Mouse (Mus musculus) spleen, embryonic (tissue): Measurements from ENCODE around the gene 1810009A15Rik.

ENCODE experiments used
- CTCF ChIA-PET: fragments of 350-600 bp; sonication (Branson Sonifier 250); formaldehyde crosslinking; loops from one replicate; lab custom pipeline; 2022; lab: Charles Lee

Gene 1810009A15Rik

DNA sequence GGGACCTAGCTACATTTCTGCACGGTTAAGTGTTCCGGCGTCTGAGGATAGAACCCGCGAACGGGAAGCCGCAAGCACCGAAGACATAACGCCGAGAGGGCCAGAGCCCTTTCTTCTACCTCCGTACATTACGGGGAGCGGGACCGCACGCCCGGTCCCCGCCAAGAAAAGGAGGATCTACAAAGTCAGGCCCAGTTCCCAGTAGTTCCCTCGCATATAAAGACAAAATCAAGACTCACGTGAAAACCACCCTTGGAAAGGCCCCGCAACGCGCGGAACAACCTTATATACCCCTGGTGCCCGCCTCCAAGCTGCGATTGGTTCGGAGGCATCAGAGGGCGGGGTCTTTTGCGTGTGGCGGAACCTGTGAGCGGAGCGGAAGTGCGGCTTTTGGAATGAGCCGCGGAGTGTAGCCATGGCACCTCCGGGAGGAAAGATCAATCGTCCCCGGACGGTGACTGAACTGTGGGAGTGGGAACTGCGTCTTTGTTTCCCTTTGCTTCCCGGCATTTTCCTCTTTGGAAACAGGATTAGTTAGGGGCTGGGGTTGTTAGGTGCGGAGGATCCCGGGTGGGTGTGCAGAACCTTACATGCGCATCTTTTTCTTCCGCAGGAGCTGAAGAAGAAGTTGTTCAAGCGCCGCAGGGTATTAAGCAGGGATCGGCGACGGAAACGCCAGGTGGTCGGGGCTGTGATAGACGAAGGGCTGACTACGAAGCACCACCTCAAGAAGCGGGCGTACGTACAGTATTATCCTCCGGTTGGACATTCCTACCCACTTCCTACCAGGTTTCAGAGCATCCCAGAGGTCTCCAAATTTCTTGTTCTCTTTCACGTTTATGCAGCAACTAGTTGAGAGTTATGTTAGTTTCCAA lies at the start of gene 1810009A15Rik, which contains the start of gene Gm49416:
1810009A15Rik (plus strand) TSS at position 343 of the 875 bp plus-strand sequence.
Gm49416 (plus strand) TSS at position 416 of the 875 bp plus-strand sequence.
- CTCF ChIA-PET: interaction anchor here (0.5 to 0.6 kb wide), 3 partner anchors 16 to 1842 kb away, joined by 3 to 8 read pairs (median 6); no protein-coding TSS in a partner anchor

DNA sequence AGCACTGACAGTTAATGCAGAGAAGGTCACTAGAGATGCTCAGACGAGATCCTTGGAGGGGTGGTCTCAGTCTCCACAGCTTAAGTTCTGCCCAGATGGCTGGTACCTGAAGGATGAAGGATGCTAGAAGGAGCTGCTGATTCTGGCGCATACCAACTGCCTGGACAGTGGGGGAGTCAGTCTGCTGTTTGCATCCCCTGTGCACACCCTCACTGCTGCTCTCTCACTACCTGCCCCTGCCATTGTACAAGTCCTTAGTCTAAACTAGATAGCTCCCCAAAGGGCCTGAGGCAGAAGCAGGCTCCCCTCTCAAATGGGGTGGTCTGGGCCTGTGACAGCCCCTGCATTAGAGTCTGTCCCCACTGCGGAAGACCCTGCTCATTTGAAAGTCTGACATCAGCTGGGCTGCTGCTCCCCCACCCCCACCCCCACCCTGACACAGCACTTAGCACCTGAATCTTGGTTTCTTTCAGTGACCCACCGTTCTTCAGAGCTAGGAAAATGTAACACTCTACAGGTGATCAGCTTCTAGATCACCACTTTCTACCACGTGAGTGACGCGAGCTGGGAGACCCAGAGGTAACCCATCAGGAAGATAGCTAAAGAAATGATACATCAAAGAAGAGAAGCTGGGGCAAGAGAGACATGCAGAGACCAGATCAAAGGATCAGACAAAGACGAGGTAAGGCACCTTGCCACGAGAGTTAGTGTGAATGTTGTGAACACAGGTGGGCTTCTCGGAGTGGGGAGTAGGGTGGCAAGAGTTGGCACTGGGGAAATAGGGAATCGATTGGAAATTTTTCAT lies 49.3 kb upstream of the 1810009A15Rik start, which contains the start of gene Gng3:
Gng3 (minus strand) TSS at position 92 of the 805 bp plus-strand sequence.
- CTCF ChIA-PET: interaction anchor here (0.5 to 1.0 kb wide), 6 partner anchors 21 to 215 kb away, joined by 3 to 9 read pairs (median 5); partner anchors contain the start of gene Ubxn1

DNA sequence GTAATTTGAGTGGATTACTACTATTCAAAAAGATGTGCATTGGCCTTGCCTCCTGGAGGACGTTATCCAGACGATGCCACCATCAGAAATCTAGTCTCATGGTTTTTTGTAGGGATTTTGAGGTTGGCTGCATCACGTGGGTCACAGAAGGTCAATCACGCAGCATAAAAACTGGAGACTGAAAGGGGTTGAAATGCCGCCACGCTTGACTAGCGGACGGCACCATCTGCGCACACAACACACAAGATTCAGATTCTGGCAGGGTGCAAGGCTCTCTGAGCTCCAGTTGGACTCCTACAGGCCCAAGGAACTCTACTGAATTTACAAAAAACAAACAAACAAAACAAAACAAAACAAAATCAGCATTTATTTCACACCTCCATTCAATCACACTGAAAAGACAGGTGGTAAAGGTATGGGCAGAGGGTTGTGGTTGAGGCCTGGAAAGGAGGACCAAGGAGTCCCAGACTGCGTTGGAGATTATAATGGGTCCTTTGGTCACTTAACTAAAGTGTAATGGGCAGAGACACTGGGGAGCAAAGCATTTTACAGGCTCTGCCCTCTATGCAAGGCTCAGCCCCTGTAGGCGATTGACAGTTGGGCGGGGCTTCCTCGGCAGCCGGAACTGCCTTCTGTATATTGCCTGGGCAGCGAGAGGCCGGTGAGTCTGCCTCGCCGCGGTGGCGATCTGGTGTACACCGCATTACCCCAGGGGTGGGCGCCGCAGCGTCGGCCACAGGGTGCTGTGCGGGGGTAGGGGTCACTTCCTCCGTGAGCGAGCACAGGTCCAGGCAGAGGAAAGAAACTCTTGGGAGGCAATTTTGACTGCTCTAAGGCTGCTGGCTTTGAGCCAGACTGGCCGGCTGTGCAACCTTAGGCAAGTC lies 48.5 kb upstream of the 1810009A15Rik start:
- CTCF ChIA-PET: interaction anchor here (0.5 to 0.6 kb wide), 3 partner anchors 47 to 214 kb away, joined by 4 to 9 read pairs (median 4); no protein-coding TSS in a partner anchor

DNA sequence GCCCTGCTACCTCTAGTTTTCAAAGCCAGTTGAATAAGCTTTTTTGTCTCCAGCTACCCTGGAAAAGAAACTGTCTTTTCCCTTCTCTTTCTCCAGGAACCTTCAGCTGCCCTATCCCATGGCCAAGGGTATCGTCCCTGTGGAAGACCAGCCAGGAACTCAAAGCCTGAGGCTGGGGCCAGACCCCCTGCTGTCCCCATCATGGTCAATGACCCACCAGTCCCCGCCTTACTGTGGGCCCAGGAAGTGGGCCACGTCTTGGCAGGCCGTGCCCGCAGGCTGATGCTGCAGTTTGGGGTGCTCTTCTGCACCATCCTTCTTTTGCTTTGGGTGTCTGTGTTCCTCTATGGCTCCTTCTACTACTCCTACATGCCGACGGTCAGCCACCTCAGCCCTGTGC lies 47.6 kb upstream of the 1810009A15Rik start:
- CTCF ChIA-PET: interaction anchor here (0.5 kb wide), 1 partner anchor 155 kb away, joined by 4 read pairs; no protein-coding TSS in a partner anchor

DNA sequence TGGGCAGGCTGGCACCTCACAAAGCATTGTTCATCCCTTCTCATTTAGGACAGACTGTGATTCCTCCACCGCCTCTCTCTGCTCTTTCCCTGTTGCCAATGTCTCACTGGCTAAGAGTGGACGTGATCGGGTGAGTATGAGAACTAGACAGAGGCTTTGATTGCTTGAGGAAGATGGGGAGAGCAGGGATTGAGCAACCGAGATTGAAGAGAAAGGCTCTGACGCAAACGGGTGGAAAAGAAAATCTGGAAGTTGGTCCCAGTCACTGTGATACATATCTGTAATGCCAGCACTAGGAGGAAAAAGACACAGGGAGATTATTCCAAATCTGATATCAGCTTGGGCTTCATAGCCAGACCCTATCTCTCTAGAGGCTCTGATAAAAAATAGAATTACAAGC lies 45.7 kb upstream of the 1810009A15Rik start:
- CTCF ChIA-PET: no interaction called here

DNA sequence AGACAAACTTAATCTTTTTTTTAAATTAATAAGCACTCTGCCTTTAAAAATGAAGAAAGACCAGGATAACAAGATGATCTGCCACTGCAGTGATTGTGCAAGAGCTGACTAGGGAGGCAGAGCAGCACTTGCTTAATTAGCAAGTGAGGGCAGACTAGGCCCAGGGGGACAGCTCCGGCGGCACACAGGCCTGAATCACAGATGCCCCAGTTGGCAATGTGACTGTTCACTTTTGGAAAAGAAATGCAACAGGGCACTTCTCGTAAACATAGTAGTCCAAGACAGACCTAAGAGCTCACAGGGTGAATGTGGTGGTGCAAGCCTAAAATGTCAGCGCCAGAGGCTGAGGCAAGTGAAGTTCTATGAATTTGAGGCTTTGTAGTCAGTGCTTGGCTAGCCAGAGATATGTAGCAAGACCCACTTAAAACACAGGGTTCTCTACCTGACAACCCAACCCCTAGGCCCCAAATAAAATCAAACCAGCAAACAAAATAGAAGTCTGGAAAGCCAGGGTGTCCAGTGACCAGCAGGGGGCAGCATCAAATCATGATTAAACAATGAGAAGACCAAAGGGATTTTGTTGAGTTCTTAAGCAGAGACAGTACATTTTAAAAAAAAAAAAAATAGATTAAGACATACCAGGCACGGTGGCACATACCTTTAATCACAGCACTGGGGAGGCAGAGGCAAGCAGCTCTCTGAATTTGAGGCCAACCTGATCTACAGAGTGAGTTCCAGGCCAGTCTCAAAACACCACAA lies 44.1 kb upstream of the 1810009A15Rik start:
- CTCF ChIA-PET: interaction anchor here (0.5 to 0.6 kb wide), 3 partner anchors 66 to 118 kb away, joined by 3 to 5 read pairs (median 3); no protein-coding TSS in a partner anchor

DNA sequence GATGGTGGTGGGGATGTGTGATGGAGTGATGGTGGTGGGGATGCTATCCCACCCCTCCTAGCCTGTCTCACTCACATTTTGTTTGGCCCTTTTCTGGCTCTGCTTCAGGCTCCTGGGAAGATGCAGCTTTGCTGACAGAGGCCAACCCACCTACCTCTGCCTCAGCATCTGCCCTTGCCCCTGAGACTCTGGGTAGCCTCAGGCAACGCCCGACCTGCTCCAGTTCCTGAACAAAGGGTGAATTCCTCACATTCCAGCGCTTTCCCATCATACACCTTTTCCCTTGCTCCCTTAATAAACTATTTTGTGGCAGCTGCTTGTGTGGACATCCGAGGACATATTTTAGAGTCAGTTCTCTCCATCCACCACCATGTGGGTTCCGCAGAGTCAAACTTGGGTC lies 40.3 kb upstream of the 1810009A15Rik start:
- CTCF ChIA-PET: no interaction called here

DNA sequence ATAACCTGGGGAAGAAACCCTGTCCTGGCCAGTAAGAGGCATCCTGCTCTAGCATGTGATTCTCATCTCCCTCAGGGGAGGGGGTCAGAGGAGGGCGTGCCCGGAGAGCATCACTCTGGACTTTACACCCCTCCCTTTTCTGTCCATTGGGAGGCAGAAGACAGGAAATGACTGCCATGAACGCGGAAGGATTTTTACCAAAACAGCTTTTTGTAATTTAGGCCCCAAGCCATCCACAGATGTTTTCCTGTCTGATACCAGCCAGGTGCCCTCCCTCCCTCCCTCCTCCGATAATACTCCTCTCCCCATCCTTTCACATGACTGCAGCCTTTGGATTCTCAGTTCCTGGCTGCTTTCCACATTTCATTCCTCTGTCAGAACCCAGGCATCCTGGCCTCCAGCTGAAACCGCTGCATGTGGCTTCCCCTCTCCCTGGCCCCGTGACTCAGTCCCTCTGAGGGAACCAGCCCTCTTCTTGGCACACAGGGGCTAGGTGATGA lies 38.2 kb upstream of the 1810009A15Rik start, which contains the start of gene Lrrn4cl:
Lrrn4cl (plus strand) TSS at position 367 of the 500 bp plus-strand sequence.
- CTCF ChIA-PET: interaction anchor here (0.6 kb wide), 1 partner anchor 1101 kb away, joined by 5 read pairs; no protein-coding TSS in a partner anchor

DNA sequence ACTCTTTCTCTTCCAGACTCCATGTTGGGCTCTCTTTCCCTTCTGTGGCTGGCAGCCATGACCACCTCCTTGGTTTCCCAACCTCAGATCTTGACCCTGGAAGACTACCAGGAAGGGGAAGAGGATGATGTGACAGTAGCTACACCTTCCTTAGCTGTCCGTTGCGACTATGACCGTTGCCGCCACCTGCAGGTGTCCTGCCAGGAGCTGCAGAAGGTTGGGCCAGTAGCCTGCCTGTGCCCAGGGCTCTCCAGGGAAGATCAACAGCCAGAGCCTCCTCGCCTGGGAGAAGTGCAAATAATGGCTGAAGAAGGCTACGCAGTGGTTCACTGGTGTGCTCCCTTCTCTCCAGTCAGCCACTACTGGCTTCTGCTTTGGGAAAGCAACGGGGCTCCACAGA lies 37.0 kb upstream of the 1810009A15Rik start:
- CTCF ChIA-PET: no interaction called here

DNA sequence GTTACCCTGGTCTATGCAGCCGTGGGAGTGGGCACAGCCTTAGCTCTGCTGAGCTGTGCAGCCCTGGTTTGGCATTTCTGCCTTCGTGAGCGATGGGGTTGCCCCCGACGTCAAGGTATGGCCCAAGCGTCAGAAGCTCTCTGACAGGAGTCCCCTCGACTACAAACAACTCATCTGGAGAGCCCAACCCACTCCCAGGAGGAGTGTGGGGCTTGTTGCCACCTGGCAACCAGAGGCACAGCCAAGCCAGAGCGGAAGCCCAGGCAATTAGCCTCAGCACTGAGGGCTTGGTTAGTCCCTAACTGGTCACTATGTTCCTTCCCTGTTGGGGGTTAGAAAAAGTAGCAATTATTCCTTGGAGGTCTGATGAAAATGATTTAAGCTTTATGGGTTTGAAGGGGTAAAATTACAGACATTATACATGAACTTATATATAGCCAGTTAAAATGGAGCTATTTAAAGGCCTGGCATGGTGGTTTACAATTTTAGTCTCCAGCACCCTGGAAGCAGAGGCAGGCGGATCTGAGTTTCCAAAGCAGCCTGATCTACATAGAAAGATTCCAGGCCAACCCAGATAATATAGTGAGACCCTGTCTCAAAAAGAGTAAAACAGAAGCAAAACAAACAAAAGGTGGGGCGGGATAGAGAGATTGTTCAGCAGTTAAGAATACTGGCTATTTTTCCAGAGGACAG lies 36.3 kb upstream of the 1810009A15Rik start:
- CTCF ChIA-PET: no interaction called here

DNA sequence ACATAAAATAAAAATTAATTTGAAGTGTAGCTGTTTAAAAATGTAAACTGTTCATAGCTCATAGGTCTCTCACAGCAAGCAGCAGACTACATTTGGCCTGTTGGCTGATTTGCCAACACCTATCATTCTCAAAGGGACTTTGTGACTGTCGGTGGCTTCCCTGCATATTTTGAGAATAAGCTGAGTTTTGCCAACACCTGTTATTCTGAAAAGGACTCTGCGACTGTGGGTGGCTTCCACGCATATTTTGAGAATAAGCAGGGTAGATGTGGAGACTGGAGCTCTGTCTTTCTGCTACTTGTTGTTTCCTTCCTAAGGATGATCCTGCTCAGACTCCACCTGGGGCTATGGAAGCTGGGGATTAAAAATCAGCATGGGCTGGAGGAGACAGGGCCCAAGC lies 35.5 kb upstream of the 1810009A15Rik start:
- CTCF ChIA-PET: interaction anchor here (0.6 kb wide), 1 partner anchor 237 kb away, joined by 5 read pairs; no protein-coding TSS in a partner anchor

DNA sequence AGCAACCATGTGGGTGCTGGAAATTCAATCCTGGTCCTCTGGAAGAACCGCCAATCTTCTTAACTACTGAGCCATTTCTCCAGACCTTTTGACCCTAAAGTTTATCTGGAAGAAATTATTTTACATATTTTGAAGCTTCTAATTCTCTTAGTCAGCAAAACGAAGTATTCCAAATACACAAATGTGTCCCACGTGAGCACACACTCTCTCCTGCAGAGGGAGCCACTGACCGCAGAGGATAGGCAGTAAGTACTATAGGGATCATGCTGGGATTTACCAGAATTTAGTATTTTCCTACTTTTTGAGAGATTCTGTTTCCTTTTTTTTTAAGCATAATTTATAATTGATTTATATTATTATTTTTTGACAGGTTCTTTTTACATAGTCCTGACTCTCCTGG lies 31.0 kb upstream of the 1810009A15Rik start:
- CTCF ChIA-PET: no interaction called here

DNA sequence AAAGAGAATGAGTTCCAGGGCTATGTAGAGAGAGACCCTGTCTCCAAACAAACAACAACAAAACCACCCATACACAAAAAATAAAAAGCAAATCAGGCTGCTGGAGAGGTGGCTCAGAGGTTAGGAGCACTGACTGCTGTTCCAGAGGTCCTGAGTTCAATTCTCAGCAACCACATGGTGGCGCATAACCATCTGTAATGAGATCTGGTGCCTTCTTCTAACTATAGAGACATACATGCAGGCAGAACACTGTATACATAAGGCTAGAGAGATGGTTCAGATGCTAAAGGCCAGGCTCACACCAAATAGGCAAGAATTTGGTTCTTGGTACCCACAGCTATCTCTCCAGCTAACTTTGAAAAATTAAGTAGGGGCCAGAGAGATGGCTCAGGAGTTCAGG lies 29.6 kb upstream of the 1810009A15Rik start:
- CTCF ChIA-PET: interaction anchor here (0.6 kb wide), 1 partner anchor 223 kb away, joined by 3 read pairs; no protein-coding TSS in a partner anchor

DNA sequence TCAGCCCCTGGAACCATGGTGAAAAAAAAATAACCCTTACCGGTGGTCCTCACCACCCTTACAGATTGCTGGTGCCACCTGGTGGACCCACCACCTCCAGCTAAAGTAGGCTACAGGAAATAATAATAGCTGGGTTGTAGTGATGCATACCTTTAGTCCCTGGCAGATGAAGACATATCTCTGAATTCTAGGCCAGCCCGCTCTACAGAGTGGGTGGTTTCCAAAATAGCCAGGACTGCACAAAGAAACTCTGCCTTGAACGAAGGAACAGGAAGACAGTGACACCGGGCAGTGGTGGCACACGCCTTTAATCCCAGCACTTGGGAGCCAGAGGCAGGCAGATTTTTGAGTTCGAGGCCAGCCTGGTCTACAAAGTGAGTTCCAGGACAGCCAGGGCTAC lies 24.4 kb upstream of the 1810009A15Rik start:
- CTCF ChIA-PET: no interaction called here

DNA sequence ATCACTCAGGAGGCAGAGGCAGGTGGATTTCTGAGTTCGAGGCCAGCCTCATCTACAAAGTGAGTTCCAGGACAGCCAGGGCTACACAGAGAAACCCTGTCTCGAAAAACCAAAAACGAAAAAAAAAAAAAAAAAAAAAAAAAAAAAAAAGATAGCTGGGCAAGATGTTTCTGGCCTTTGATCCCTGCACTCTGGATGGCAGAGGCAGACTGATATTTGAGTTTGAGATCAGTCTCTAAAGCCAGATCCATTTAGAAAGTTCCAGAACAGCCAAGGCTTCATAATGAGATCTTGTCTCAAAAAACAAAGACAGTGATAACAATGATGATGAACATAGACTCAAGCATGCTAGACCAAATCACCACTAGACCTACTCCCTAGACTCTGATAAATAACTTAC lies 18.3 kb upstream of the 1810009A15Rik start:
- CTCF ChIA-PET: interaction anchor here (0.6 kb wide), 2 partner anchors 31 to 40 kb away, joined by 3 read pairs; partner anchors contain the start of gene Gng3

DNA sequence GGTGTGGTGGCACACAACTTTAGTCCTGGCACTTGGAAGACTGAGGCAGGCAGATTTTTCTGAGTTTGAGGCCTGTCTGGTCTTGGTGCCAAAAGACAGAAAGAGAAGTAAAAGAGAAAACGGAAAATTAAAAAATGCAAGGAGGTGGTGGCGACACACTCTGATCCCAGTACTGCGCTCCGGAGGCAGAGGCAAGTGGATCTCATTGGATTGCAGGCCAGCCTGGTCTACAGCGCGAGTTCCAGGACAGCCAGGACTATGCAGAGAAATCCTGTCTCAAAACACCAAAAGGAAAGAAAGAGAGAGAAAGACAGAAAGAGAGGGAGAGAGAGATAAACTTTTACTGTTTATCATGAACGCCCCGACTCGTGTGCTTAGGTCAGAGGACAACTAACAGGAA lies 17.8 kb upstream of the 1810009A15Rik start:
- CTCF ChIA-PET: interaction anchor here (0.6 to 1.1 kb wide), 3 partner anchors 32 to 40 kb away, joined by 3 read pairs; partner anchors contain the start of gene Gng3

DNA sequence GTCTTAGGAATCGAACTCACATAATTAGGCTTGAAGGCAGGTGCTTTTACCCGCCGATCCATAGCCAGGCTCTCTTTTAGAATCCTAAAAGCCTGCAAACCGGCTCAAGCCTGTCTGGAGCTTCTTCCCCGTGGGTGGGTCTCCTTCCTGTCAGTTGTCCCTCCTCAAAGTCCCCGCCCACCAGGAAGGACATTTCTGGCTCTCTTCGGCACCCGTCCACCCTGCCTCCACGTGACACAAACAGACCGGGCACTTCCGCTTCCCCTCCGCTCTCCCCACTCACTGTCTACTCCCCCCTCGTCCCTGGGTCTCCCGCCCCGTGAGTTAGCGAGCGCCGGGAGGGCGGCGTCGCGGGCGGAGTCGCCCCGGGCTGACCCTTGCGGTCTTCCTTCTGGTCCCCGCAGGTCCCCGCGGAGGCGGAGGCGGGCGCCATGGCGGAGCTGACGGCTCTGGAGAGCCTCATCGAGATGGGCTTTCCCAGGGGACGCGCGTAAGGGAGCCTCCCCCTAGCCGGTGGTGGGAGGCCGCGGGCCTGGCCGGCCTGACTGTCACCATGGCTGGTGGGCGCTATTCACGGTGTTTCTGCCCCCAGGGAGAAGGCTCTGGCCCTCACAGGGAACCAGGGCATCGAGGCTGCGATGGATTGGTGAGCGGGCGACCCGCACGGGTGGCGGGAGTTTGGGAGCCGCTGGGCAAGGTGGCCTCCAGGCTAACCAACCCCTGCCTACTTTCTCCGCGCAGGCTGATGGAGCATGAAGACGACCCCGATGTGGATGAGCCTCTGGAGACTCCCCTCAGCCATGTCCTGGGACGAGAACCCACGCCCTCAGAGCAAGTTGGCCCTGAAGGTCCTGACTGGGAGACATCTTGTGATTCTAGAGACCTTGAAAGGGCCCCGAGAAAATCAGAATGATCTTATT lies 17.1 kb upstream of the 1810009A15Rik start, which contains the start of gene Ubxn1:
Ubxn1 (plus strand) TSS at position 230 of the 920 bp plus-strand sequence.
- CTCF ChIA-PET: interaction anchor here (1.1 kb wide), 1 partner anchor 33 kb away, joined by 3 read pairs; the partner anchor contains the start of gene Gng3
